Mouse (Mus musculus) heart, embryonic 11.5 days (tissue): ENCODE data around the gene Fam107a. TPM values are rescaled to one million over a fixed set of nuclear protein-coding genes. Genes with fewer than 3 reads are reported as not detected.

Source experiments
- ATAC-seq: fragments of 200-750 bp; cut with Nextera tagmentation; replicated peaks from 2 replicates; pipeline ENCODE4 v1.8.0; 2017; ENCODE audit warnings: moderate library complexity; ENCODE audit not compliant: insufficient number of reproducible peaks, low FRiP score, low TSS enrichment
- H3K27ac ChIP-seq: fragments of 300-500 bp; sonication (generic); 2 replicates; pipeline ENCODE4 v1.5.1; 2014; ENCODE audit warnings: mild to moderate bottlenecking, low read depth, low read length
- H3K27me3 ChIP-seq: fragments of 300-500 bp; sonication (generic); 2 replicates; pipeline ENCODE4 v1.6.1; 2014; ENCODE audit warnings: mild to moderate bottlenecking, low read length, mixed read lengths; ENCODE audit not compliant: control insufficient read depth, insufficient read depth
- H3K36me3 ChIP-seq: fragments of 300-500 bp; sonication (generic); 2 replicates; pipeline ENCODE4 v1.6.1; 2014; ENCODE audit warnings: mild to moderate bottlenecking, low read length, moderate library complexity, mixed read lengths; ENCODE audit not compliant: control insufficient read depth, insufficient read depth
- H3K4me1 ChIP-seq: fragments of 300-500 bp; sonication (generic); 2 replicates; pipeline ENCODE4 v1.6.1; 2014; ENCODE audit warnings: low read length; ENCODE audit not compliant: control insufficient read depth, insufficient read depth
- H3K4me2 ChIP-seq: fragments of 300-500 bp; sonication (generic); 2 replicates; pipeline ENCODE4 v1.6.1; 2014; ENCODE audit warnings: mild to moderate bottlenecking, moderate library complexity
- H3K4me3 ChIP-seq: fragments of 300-500 bp; sonication (generic); 2 replicates; pipeline ENCODE4 v1.5.1; 2014; ENCODE audit warnings: low read depth, low read length
- H3K9ac ChIP-seq: fragments of 300-500 bp; sonication (generic); 2 replicates; pipeline ENCODE4 v1.6.1; 2014; ENCODE audit warnings: mild to moderate bottlenecking, low read depth, low read length, moderate library complexity
- H3K9me3 ChIP-seq: fragments of 300-500 bp; sonication (generic); replicated peaks from 2 replicates; pipeline ENCODE4 v1.6.1; 2016; ENCODE audit warnings: low read length; ENCODE audit not compliant: control insufficient read depth
- WGBS: fragments of 180-500 bp; shearing (Covaris S2); extraction: QIAGEN DNeasy Blood & Tissue Kit; methylation state at CpG from one replicate; pipeline ENCODE4 v1.1.7; 2014; ENCODE audit not compliant: insufficient replicate concordance; 5-methylcytosine and 5-hydroxymethylcytosine counted together
- polyA plus RNA-seq: library from polyadenylated mRNA; unstranded; fragments of >200 nt; fragmentation: Nextera tagmentation; extraction: Ambion mirVana; gene quantifications from 2 replicates; pipeline ENCODE4 v1.2.1, GENCODE M21; 2014

Fam107a gene
- polyA plus RNA-seq, 1 experiment from 2014 or later = 0.30 TPM

GRCm38 (mm10) chr14:8256881-8257280 is 60.9 kb downstream of the Fam107a start:
- H3K36me3 ChIP-seq = no peaks in the 10 kb centered on the region
- no peak overlapping the region for H3K4me2 ChIP-seq
- no peak for ATAC-seq
- no peak overlapping the region for H3K9ac ChIP-seq
- H3K27me3 ChIP-seq = no peaks in the 10 kb centered on the region
- H3K4me1 ChIP-seq = peaks cover 2% of the 10 kb centered on the region; the same call in 1 of the 2 replicates
- H3K9me3 ChIP-seq = no peaks in the 10 kb centered on the region
- H3K27ac ChIP-seq = no peak overlapping the region
- H3K4me3 ChIP-seq = no peak overlapping the region
- WGBS = 69% methylated on average over 5 of the region's 5 CpGs

DNA sequence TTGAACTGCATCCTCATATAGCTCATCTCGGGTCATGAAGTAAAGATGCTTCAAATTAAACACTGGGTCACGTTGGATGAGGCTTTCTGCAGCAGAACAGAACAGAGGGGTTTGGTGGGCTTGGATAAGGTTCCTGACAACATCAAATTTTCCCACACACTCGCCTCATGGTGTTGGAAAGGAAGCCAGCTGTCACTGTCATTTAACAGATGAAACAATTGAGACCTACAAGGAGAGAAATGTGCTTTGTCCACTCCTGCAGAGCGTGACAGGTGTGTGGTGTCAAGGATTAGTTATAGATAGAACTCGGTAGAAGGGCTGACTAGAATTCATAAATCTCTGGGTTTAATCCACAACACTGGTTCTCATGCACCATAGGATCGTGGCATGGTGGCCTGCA is 61.8 kb downstream of the Fam107a start:
- H3K27me3 ChIP-seq = no peaks in the 10 kb centered on the region
- no peak overlapping the region for H3K4me3 ChIP-seq
- WGBS = 67% methylated on average over 6 of the region's 6 CpGs
- H3K4me2 ChIP-seq = no peak overlapping the region
- no peak overlapping the region for H3K9ac ChIP-seq
- H3K27ac ChIP-seq = no peak overlapping the region
- ATAC-seq = no peak
- H3K36me3 ChIP-seq = no peaks in the 10 kb centered on the region
- peaks cover 2% of the 10 kb centered on the region; the same call in 1 of the 2 replicates for H3K4me1 ChIP-seq
- no peaks in the 10 kb centered on the region for H3K9me3 ChIP-seq

DNA sequence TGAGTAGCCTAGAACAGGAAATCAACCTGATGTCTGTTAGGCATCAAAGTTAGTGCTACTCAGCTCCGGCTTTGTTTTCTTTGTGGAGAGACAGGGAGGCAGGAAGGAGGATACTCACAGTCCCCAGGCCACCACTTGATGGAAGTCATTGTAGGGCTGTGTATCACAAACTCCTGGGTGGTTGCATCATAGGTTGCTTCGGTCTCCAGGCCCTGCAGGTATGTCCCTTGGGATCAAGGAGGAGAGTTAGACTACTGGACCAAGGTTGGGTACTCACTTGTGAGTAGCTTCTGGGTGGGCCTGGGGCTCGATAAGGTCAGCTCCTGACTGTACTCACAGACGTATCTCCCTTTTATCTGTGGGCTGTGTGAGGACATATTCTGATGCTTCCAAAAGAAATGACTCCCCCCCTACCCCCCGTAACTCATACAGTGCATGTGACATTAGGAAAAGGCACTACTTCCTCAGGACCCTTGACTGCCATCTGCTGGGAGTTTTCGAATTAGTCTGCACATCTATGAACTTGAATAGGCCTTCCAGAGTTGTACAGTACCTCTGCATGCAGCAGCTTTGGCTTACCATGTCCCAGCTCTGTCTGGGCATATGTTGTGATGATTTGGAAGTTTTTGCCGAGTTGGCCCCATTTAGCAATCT is 62.6 kb downstream of the Fam107a start:
- no peak overlapping the region for H3K27ac ChIP-seq
- H3K9me3 ChIP-seq = no peaks in the 10 kb centered on the region
- ATAC-seq = no peak
- H3K4me2 ChIP-seq = no peak overlapping the region
- 62% methylated on average over 7 of the region's 7 CpGs for WGBS
- no peaks in the 10 kb centered on the region for H3K27me3 ChIP-seq
- no peaks in the 10 kb centered on the region for H3K36me3 ChIP-seq
- no peak overlapping the region for H3K4me3 ChIP-seq
- H3K4me1 ChIP-seq = peaks cover 2% of the 10 kb centered on the region; the same call in 1 of the 2 replicates
- no peak overlapping the region for H3K9ac ChIP-seq

DNA sequence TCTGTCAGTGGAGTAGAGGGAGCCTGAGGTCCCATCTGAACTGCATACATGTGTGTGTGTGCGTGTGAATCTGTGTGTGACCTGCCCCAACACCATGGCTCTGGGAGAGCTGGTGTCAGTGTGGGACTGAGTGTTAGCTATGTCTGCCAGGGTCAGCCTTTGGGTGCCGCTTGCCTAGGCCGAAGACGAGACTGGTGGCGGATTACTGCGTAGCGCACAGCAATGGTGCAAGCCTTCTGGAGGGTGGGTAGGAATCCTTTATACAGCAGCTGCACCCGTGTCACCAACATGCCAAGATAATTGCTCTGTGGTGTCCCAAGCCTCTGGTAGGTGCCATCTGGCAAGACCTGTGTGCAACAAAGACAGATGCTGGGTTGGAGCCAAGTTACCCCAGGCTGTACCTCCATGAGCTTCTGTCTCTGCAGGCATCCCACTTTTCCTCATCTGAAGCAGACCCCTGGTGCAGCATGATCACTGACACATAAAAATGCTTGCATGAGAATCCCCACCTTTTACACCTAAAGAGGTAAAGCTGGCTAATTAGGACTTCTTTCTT is 66.4 kb downstream of the Fam107a start:
- Histone ChIP-seq H3K36me3 (no peaks in the 10 kb centered on the region), H3K4me1 (peaks cover 2% of the 10 kb centered on the region; the same call in 1 of the 2 replicates), H3K4me3 (no peak overlapping the region), H3K27me3 (no peaks in the 10 kb centered on the region), H3K9ac (no peak overlapping the region), H3K27ac (no peak overlapping the region), H3K9me3 (no peaks in the 10 kb centered on the region), H3K4me2 (no peak overlapping the region)
- ATAC-seq = no peak
- WGBS = 90% methylated on average over 8 of the region's 8 CpGs

DNA sequence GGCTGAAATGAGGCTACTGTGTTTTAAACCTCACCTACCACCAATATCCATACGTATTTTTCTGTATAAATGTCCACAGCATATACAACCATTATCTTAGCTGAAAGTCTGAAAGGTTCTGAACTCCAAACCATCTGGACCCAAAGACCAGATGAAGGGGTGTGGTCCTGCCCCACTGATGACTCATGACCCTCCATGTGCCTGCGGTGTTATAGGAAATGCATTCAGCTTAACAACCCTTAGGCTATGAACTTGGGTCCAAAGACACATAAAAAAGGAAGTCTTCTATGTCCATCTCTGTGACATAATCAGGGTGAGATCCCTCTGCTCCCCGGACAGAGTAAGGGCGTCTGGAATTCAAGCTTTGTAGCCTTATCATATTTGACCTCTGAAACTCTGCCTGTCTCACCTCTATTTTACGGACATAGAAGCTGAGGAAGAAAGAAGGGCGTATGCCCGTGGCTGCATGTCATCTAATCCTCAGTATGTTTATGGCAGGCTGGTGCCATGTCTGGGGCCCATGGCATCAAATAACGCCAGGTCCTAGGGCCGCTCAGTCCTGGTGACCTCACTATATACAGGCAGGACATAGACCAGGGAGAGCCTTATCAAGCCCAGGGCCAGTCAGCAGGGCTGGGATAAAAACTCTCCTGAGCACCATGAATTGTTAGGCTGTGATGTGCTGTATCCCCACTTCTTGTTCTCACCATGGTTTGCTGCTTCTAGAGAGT is 67.5 kb downstream of the Fam107a start:
- no peak overlapping the region for H3K27ac ChIP-seq
- WGBS = 57% methylated on average over 9 of the region's 9 CpGs

GRCm38 (mm10) chr14:8249206-8249605 is 68.6 kb downstream of the Fam107a start:
- ATAC-seq = no peak
- H3K27ac ChIP-seq = no peak overlapping the region
- no peak overlapping the region for H3K4me2 ChIP-seq
- no peaks in the 10 kb centered on the region for H3K27me3 ChIP-seq
- H3K9me3 ChIP-seq = no peaks in the 10 kb centered on the region
- H3K36me3 ChIP-seq = no peaks in the 10 kb centered on the region
- no peak overlapping the region for H3K4me3 ChIP-seq
- 82% methylated on average over 1 of the region's 1 CpGs for WGBS
- no peak overlapping the region for H3K9ac ChIP-seq
- H3K4me1 ChIP-seq = no peaks in the 10 kb centered on the region

More for the DNA sequence above, 67.5 kb downstream of the Fam107a start:
- H3K9ac ChIP-seq = no peak overlapping the region
- H3K4me1 ChIP-seq = peaks cover 2% of the 10 kb centered on the region; the same call in 1 of the 2 replicates
- no peaks in the 10 kb centered on the region for H3K9me3 ChIP-seq
- no peak overlapping the region for H3K4me3 ChIP-seq
- H3K4me2 ChIP-seq = no peak overlapping the region
- no peak for ATAC-seq
- H3K36me3 ChIP-seq = no peaks in the 10 kb centered on the region
- H3K27me3 ChIP-seq = no peaks in the 10 kb centered on the region

DNA sequence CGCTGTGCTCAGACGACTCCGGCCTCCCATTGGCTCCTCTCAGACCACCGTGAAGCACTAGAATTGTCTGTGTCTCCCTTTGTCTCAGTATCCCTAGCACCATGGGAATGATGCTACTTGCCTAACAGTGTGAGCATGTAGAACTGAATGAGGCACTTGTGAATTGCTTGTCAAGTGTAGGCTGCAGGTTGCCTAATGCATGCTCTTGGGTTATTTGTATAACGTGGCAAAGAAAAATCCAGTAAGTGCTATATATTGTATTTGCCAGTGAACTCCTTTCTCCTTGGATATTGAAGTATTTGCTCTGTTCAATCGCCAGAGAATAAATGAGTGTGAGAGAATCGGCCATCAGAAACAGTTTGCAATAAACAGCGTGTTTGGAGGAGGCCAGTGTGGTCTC is 70.9 kb downstream of the Fam107a start:
- no peak for ATAC-seq
- Histone ChIP-seq H3K27ac (no peak overlapping the region), H3K36me3 (no peaks in the 10 kb centered on the region), H3K27me3 (no peaks in the 10 kb centered on the region), H3K4me2 (no peak overlapping the region), H3K9me3 (no peaks in the 10 kb centered on the region), H3K9ac (no peak overlapping the region), H3K4me1 (no peaks in the 10 kb centered on the region), H3K4me3 (no peak overlapping the region)
- WGBS = 78% methylated on average over 8 of the region's 8 CpGs
